Mouse (Mus musculus): Measurements from ENCODE around the gene Pfkfb3.

GRCm38 (mm10) chr2:11521758-11522157 lies 32.1 kb downstream of the Pfkfb3 start:
- TF ChIP-seq POLR2A (IDR thresholded peaks at IDR 0.05; ENCODE audit: extremely low read depth, insufficient read depth, low read length) (no peak), CTCF (IDR thresholded peaks at IDR 0.05; ENCODE audit: low read depth, low read length) (no peak)
